Mouse (Mus musculus): Measurements from ENCODE around the gene Lyplal1.

The Lyplal1 gene

GRCm38 (mm10) chr1:186066266-186066897, 50.7 kb downstream of the Lyplal1 start:
- TF ChIP-seq GATA4 (IDR thresholded peaks at IDR 0.05; ENCODE audit: insufficient replicate concordance, low read length): no peak

- TF ChIP-seq GATA4 (IDR thresholded peaks at IDR 0.05; ENCODE audit: insufficient replicate concordance, low read length): no peak
Measured at GRCm38 (mm10) chr1:186060041-186060440, 57.1 kb downstream of the Lyplal1 start.

- no peak for TF ChIP-seq GATA4 (IDR thresholded peaks at IDR 0.05; ENCODE audit: insufficient replicate concordance, low read length)
Measured at GRCm38 (mm10) chr1:186054227-186054626, 62.9 kb downstream of the Lyplal1 start.

GRCm38 (mm10) chr1:186053280-186054043, 63.6 kb downstream of the Lyplal1 start:
- TF ChIP-seq GATA4 (IDR thresholded peaks at IDR 0.05; ENCODE audit: insufficient replicate concordance, low read length): no peak

- no peak for TF ChIP-seq GATA4 (IDR thresholded peaks at IDR 0.05; ENCODE audit: insufficient replicate concordance, low read length)
Measured at GRCm38 (mm10) chr1:186043709-186044452, 73.2 kb downstream of the Lyplal1 start.

- TF ChIP-seq GATA4 (IDR thresholded peaks at IDR 0.05; ENCODE audit: insufficient replicate concordance, low read length): no peak
Measured at GRCm38 (mm10) chr1:186041841-186042240, 75.3 kb downstream of the Lyplal1 start.
